Mouse (Mus musculus) hematopoietic stem cell, adult 5-6 weeks (primary cell): Measurements from ENCODE around the gene Rbmx. TPM values are rescaled to one million over a fixed set of nuclear protein-coding genes. Genes with fewer than 3 reads are reported as not detected.

Source experiments
- ATAC-seq, 2 experiments: fragments of 125-278 bp in 1 of 2; replicated peaks in 1 of 2; 2 replicates each; pipeline ENCODE4 v1.8.0; 2016 to 2017; ENCODE audit warnings: inconsistent platforms in 2 of 2, mild to moderate bottlenecking in 2 of 2, moderate number of reproducible peaks in 2 of 2, low read depth in 1 of 2, moderate TSS enrichment in 1 of 2; ENCODE audit not compliant: low FRiP score in 2 of 2, poor library complexity in 2 of 2, severe bottlenecking in 2 of 2, insufficient read depth in 1 of 2, low TSS enrichment in 1 of 2
- total RNA-seq: library from RNA; stranded (forward); fragments of 172-1452, 232-1000 nt; gene quantifications from 2 replicates; pipeline ENCODE4 v1.2.3, GENCODE M21; 2017

Rbmx gene
- 61.5 and 93.1 TPM in 2 replicates for total RNA-seq

DNA sequence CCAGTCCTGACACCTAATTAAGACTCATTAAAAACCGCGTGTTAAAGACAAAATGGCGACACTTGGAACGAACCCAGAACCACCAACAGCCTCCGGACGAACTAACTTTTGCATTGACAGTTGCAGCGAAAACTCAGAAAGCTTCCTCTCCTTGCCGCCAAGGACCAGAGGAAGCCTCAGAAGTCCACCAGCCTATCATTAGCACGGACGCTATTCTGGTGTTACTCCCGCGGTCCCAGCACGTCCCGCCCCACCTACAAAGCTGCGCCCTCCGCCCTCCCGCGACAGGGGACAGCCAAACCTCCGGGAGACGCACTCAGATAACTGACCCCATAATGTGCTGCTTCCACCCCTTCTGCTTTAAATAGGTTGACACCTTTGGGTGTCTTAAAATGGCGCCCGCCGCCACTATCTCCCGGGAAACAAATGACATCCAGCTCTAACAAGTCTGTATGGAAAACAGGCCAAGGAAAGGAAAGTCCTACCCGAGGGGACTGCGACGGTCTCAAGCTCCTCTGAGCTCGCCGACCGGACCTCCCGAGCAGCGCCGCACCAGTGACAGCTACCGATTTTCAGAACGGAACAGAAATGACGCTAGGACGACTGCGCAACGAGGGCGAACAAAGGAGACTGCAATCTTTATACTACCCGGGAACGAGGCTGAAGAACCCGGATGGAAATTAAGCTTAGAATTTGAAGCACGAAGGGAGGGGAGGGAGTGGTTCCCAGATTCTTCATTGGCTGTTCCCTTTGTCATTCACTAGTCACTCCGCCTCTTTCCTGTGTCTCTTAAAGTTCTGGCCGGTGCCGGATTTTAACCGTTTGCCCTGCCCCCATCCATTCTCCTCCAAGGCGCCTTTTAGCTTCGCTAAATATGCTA lies at the start of gene Rbmx:
TSS of gene Rbmx (minus strand) at position 670 of the 880 bp plus-strand sequence.
- peak; percentile 96 for ATAC-seq

GRCm38 (mm10) chrX:57433897-57434296 lies 41.1 kb upstream of the Rbmx start:
- no peak for ATAC-seq

GRCm38 (mm10) chrX:57431610-57432009 lies 38.8 kb upstream of the Rbmx start:
- 0 out of 4 replicates have a peak, but pooled peaks of 1 of the 2 experiments have one; percentile 32 for ATAC-seq

- no peak for ATAC-seq
These were observed 15.9 kb upstream of the Rbmx start, which contains the start of gene Gm364 for GRCm38 (mm10) chrX:57408769-57409168. Gene Gm364, plus strand, starts transcription at chrX:57409154.

- ATAC-seq = 0 out of 4 replicates have a peak, but pooled peaks of 1 of the 2 experiments have one; percentile 60
These were observed 10.8 kb upstream of the Rbmx start for GRCm38 (mm10) chrX:57403651-57404050.

DNA sequence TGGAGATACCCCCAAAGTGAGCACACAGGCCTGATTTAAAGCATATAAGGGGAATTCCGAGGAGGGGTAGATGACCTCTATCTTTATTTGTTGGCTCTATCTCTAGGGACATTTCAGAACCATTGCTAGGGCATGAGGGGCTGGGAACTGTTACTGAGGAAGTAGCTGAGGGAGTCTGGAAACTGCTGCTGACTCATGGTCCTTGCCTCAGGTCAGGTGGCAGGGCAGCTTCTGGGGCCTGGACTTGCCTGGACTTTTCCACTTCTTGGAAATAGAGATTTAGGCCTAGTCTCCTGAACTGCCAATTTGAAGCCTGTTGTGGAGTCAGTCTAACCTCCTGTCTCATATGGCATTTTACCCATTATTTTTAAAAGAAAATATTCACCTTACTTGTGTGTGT lies 8.6 kb upstream of the Rbmx start:
- no peak for ATAC-seq

DNA sequence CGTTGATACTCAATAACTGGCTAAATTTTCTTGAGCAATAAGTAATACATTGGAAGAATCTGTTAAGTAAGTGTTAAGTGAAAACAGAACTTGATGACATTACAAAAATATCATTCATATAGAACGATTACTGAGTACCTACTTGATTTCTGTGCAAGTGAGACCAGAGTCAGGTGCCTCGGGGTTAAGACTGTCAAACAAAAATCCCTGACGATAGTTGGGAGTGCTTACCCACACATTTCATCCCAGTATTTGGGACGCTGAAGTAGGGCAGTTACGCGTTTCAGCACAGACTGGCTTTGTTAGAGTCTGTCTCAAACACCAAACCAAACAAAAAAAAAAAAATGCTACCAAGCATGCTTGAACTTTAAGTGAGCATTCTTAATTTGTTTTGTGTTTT lies 576 bp upstream of the Rbmx start:
- no peak for ATAC-seq

GRCm38 (mm10) chrX:57380915-57381314 lies 11.9 kb downstream of the Rbmx start:
- ATAC-seq = no peak

DNA sequence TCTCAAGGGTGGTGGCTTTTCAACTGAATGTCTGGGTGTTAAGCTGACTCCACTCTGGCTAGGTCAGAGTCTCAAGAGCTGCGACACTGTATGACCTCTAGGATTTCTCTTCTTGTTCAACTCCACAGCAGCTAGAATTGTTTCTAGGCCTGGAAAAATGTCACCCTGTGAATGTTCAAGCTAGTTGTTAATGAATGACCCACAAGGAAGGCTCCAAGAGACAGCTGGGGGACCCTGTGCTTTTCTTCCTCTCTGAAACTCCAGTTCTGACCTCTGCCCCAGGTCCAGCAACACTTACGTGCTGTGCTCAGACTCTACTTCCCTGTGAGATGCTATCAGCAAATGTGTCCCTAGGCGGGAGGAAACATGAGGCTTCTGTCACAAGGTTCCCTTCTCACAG lies 14.3 kb downstream of the Rbmx start:
- no peak for ATAC-seq

GRCm38 (mm10) chrX:57377096-57377495 lies 15.7 kb downstream of the Rbmx start:
- ATAC-seq = no peak; a peak in 1 of 4 replicates

GRCm38 (mm10) chrX:57374029-57374428 lies 18.8 kb downstream of the Rbmx start:
- ATAC-seq = no peak

DNA sequence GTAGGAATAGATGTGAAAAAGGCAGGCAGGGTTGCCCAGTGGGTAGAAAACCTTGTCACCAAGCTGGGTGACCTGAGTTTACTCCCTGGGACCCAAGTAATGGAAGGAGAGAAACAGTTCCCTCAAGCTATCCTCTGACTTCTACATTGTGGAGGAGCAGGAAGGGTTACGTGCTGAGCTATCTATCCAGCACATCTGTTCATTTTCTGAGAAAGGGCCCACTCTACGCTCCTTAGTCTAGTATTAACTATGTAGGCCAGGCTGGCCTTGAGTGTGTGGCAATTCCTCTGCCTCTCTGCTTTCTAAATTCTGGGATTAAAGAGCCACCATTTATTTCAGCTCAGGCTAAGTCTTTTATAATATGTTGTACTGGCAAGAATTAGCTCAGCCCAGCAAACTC lies 19.3 kb downstream of the Rbmx start:
- ATAC-seq = no peak

DNA sequence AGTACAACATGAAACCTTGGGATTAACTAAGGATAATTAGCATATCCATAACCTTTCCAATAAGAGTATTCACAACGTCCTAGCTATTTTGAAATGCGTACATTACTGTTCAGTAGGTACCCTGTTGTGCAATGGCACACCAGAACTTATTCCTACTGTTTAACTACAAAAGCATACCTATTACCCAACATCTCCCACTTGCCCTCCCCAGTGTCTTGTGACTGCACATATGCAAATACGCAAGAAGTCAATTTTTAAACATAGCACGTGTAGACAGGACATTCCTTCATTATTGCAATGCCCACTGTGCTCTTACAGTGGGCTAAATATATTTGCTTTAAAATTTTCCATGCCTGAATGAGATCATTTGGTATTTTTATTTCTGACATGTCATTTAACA lies 19.9 kb downstream of the Rbmx start:
- ATAC-seq = no peak; a peak in 1 of 4 replicates

GRCm38 (mm10) chrX:57364891-57365569 lies 27.8 kb downstream of the Rbmx start:
- ATAC-seq = no peak

- ATAC-seq = no peak
These were observed 33.5 kb downstream of the Rbmx start for GRCm38 (mm10) chrX:57359316-57359715.

- no peak for ATAC-seq
These were observed 53.6 kb downstream of the Rbmx start for GRCm38 (mm10) chrX:57339220-57339619.

- ATAC-seq = peak; percentile 37 to 70; a peak in 1 of 4 replicates
These were observed 54.2 kb downstream of the Rbmx start, which contains the start of gene Arhgef6 for GRCm38 (mm10) chrX:57338371-57339211. Gene Arhgef6, minus strand, starts transcription at chrX:57338729.
